Mouse (Mus musculus): ENCODE results near the gene Zfp426.

- no peak for TF ChIP-seq TCF12 (IDR thresholded peaks at IDR 0.05; ENCODE audit: low read depth, low read length)
- TF ChIP-seq CTCF (conservative IDR thresholded peaks at IDR 0.05 in 1 of 2, IDR thresholded peaks at IDR 0.05 in 1 of 2; ENCODE audit: low read depth in 2 of 2, low read length in 2 of 2): no peak
- no peak for TF ChIP-seq MYC (IDR thresholded peaks at IDR 0.05; ENCODE audit: low read depth, low read length)
- TF ChIP-seq POLR2A (IDR thresholded peaks at IDR 0.05; ENCODE audit: low read depth, low read length): no peak
- no peak for TF ChIP-seq MAZ (IDR thresholded peaks at IDR 0.05; ENCODE audit: low read depth, low read length)
- no peak for TF ChIP-seq NELFE (IDR thresholded peaks at IDR 0.05; ENCODE audit: low read depth, low read length)
- TF ChIP-seq EP300 (IDR thresholded peaks at IDR 0.05; ENCODE audit: low read length): no peak
- no peak for TF ChIP-seq USF1 (IDR thresholded peaks at IDR 0.05; ENCODE audit: low read depth, low read length)
Measured at GRCm38 (mm10) chr9:20491858-20492526, 554 bp downstream of the Zfp426 start.
